Mouse (Mus musculus): ENCODE data around the gene Hsf2bp. TPM values are rescaled to one million over a fixed set of nuclear protein-coding genes. Genes with fewer than 3 reads are reported as not detected.

Hsf2bp gene
- polyA plus RNA-seq, 2 experiments, result 0.59 to 0.74 TPM

DNA sequence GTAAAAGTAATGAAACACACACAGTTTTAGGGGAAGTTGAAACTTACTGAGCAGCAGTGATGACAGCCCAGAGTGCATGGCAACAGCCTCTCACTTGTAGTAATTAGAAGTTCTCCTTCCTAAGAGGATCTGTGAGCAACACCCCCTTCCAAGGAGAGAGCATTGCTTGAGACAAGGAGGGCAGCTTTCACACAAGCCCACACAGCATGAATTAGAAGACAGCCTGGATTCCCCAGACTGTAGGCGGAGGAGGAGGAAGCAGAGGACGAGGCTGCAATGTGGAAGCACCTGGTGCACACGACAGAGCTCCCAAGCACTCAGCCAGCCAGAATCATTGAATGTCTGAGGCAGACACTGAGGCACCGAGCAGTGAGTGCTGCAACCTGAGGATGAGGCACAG, 39.8 kb downstream of the Hsf2bp start:
- Histone ChIP-seq H3K27me3 (ENCODE audit: control insufficient read depth, insufficient read depth, low read length) (no peaks in the 10 kb centered on the region), H3K4me1 (ENCODE audit: control insufficient read depth, insufficient read depth, low read length) (no peaks in the 10 kb centered on the region), H3K36me3 (ENCODE audit: control insufficient read depth, insufficient read depth, low read length) (no peaks in the 10 kb centered on the region), H3K9ac (ENCODE audit: low read depth, low read length, severe bottlenecking) (no peak overlapping the region), H3K4me2 (replicated peaks; ENCODE audit: low read depth, low read length, severe bottlenecking) (no peak overlapping the region), H3K4me3 (replicated peaks; ENCODE audit: low read length) (no peak overlapping the region), H3K27ac (replicated peaks; ENCODE audit: low read depth, low read length) (no peak overlapping the region), H3K9me3 (ENCODE audit: control insufficient read depth, low read length) (no peaks in the 10 kb centered on the region)
- 58% methylated on average over 4 of the region's 4 CpGs for WGBS
- ATAC-seq (ENCODE audit: low FRiP score, low read depth) (no peak), DNase-seq (ENCODE audit: low spot score) (no peak)
- TF ChIP-seq POLR2A (IDR thresholded peaks at IDR 0.05; ENCODE audit: borderline replicate concordance, extremely low read depth, insufficient read depth, insufficient read length), result no peak

DNA sequence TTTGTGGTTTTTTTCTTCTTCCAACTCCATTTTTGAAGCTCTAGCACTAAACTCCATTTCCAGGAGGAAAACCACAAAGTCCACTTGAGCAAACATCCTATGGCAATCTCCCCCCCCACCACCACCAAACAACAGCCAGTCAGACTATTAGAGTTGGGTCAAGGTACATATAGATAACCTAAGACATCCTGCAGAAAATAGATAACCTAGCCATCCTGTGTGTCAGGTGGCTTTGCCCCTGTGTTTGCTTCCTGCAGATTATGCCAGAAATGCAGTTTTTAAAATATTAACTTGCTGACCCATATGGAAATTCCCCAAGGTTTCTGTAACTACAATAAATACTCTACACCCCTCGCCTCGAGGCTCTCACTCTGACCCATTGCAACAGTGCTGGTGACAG, 40.4 kb downstream of the Hsf2bp start:
- Histone ChIP-seq H3K4me2 (replicated peaks; ENCODE audit: low read depth, low read length, severe bottlenecking) (no peak overlapping the region), H3K4me3 (replicated peaks; ENCODE audit: low read length) (no peak overlapping the region), H3K27ac (replicated peaks; ENCODE audit: low read depth, low read length) (no peak overlapping the region), H3K9ac (ENCODE audit: low read depth, low read length, severe bottlenecking) (no peak overlapping the region), H3K36me3 (ENCODE audit: control insufficient read depth, insufficient read depth, low read length) (no peaks in the 10 kb centered on the region), H3K27me3 (ENCODE audit: control insufficient read depth, insufficient read depth, low read length) (no peaks in the 10 kb centered on the region), H3K4me1 (ENCODE audit: control insufficient read depth, insufficient read depth, low read length) (no peaks in the 10 kb centered on the region), H3K9me3 (ENCODE audit: control insufficient read depth, low read length) (no peaks in the 10 kb centered on the region)
- no peak for TF ChIP-seq POLR2A (IDR thresholded peaks at IDR 0.05; ENCODE audit: borderline replicate concordance, extremely low read depth, insufficient read depth, insufficient read length)
- ATAC-seq (ENCODE audit: low FRiP score, low read depth) (no peak), DNase-seq (ENCODE audit: low spot score) (no peak)
- 78% methylated on average over 2 of the region's 2 CpGs for WGBS

DNA sequence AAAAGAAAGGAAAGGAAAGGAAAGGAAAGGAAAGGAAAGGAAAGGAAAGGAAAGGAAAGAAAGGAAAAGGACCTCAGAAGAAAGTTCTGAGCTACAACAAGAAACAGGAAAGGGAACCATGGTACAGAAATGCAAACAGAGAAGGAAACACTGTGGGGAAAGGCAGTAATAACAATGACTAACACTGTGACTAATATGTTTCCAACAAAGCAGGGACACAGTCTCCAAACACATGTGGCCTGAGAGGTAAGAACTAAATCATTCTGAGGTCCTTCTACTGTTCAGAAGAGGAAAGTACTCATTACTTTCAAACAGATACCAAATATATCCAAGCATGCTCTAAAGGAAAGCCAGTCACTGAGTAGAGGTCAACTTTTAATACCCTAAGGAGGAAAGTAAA, 42.0 kb downstream of the Hsf2bp start:
- TF ChIP-seq POLR2A (IDR thresholded peaks at IDR 0.05; ENCODE audit: borderline replicate concordance, extremely low read depth, insufficient read depth, insufficient read length), result no peak
- ATAC-seq (ENCODE audit: low FRiP score, low read depth) (no peak), DNase-seq (ENCODE audit: low spot score) (no peak)
- H3K4me3 ChIP-seq (replicated peaks; ENCODE audit: low read length), result no peak overlapping the region
- H3K27ac ChIP-seq (replicated peaks; ENCODE audit: low read depth, low read length), result no peak overlapping the region
- no peaks in the 10 kb centered on the region for H3K4me1 ChIP-seq (ENCODE audit: control insufficient read depth, insufficient read depth, low read length)
- H3K27me3 ChIP-seq (ENCODE audit: control insufficient read depth, insufficient read depth, low read length), result no peaks in the 10 kb centered on the region
- no peaks in the 10 kb centered on the region for H3K36me3 ChIP-seq (ENCODE audit: control insufficient read depth, insufficient read depth, low read length)
- no peak overlapping the region for H3K4me2 ChIP-seq (replicated peaks; ENCODE audit: low read depth, low read length, severe bottlenecking)
- no peak overlapping the region for H3K9ac ChIP-seq (ENCODE audit: low read depth, low read length, severe bottlenecking)
- no peaks in the 10 kb centered on the region for H3K9me3 ChIP-seq (ENCODE audit: control insufficient read depth, low read length)

DNA sequence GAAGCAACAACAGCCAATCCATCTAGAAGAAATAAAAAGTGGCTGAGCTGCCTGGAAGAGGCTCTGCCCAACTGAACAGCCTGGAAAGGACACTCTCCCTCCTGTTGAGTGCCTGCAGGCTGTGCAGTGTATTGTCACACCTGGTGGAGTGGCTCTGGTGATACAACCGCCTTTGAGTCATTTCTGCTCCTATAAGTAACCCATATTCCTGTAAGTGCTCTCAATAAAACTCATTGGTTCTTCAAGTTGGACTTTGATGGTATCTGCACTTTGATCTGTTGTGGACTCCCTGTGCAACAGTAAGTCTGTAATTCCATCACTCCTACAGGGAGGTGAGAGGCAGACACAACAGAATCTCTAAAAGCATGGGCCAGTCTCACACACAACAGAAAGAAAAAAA, 42.8 kb downstream of the Hsf2bp start:
- no peak overlapping the region for H3K9ac ChIP-seq (ENCODE audit: low read depth, low read length, severe bottlenecking)
- TF ChIP-seq POLR2A (IDR thresholded peaks at IDR 0.05; ENCODE audit: borderline replicate concordance, extremely low read depth, insufficient read depth, insufficient read length), result no peak
- no peak overlapping the region for H3K27ac ChIP-seq (replicated peaks; ENCODE audit: low read depth, low read length)
- no peaks in the 10 kb centered on the region for H3K4me1 ChIP-seq (ENCODE audit: control insufficient read depth, insufficient read depth, low read length)
- H3K9me3 ChIP-seq (ENCODE audit: control insufficient read depth, low read length), result no peaks in the 10 kb centered on the region
- WGBS, result 52% methylated on average over 1 of the region's 1 CpGs
- H3K36me3 ChIP-seq (ENCODE audit: control insufficient read depth, insufficient read depth, low read length), result no peaks in the 10 kb centered on the region
- H3K4me3 ChIP-seq (replicated peaks; ENCODE audit: low read length), result no peak overlapping the region
- ATAC-seq (ENCODE audit: low FRiP score, low read depth) (no peak), DNase-seq (ENCODE audit: low spot score) (no peak)
- H3K4me2 ChIP-seq (replicated peaks; ENCODE audit: low read depth, low read length, severe bottlenecking), result no peak overlapping the region
- no peaks in the 10 kb centered on the region for H3K27me3 ChIP-seq (ENCODE audit: control insufficient read depth, insufficient read depth, low read length)

DNA sequence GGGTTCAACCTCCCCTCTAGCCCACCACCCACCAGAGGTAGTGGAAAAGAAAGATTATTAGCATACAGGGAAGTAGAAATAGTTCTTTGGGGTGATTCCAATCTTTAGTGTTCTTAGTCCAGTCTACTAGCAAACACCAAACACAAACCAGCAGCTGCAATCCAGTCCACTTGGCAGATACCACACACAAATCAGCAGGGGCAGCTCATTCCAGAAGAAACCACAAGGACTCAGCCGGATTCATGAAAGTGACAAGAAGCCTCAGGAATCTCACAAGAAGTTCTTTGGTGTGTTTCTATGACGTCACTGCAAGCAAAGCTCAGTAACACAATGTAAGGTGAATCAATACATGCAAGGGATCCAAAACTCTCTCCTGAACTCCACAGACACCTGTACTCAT, 44.1 kb downstream of the Hsf2bp start:
- no peaks in the 10 kb centered on the region for H3K36me3 ChIP-seq (ENCODE audit: control insufficient read depth, insufficient read depth, low read length)
- no peak overlapping the region for H3K9ac ChIP-seq (ENCODE audit: low read depth, low read length, severe bottlenecking)
- no peaks in the 10 kb centered on the region for H3K4me1 ChIP-seq (ENCODE audit: control insufficient read depth, insufficient read depth, low read length)
- WGBS, result 73% methylated on average over 2 of the region's 2 CpGs
- no peak for TF ChIP-seq POLR2A (IDR thresholded peaks at IDR 0.05; ENCODE audit: borderline replicate concordance, extremely low read depth, insufficient read depth, insufficient read length)
- no peak overlapping the region for H3K4me2 ChIP-seq (replicated peaks; ENCODE audit: low read depth, low read length, severe bottlenecking)
- no peak for ATAC-seq (ENCODE audit: low FRiP score, low read depth)
- no peak overlapping the region for H3K27ac ChIP-seq (replicated peaks; ENCODE audit: low read depth, low read length)
- H3K4me3 ChIP-seq (replicated peaks; ENCODE audit: low read length), result no peak overlapping the region
- no peak for DNase-seq (ENCODE audit: low spot score)
- H3K27me3 ChIP-seq (ENCODE audit: control insufficient read depth, insufficient read depth, low read length), result no peaks in the 10 kb centered on the region
- H3K9me3 ChIP-seq (ENCODE audit: control insufficient read depth, low read length), result no peaks in the 10 kb centered on the region

DNA sequence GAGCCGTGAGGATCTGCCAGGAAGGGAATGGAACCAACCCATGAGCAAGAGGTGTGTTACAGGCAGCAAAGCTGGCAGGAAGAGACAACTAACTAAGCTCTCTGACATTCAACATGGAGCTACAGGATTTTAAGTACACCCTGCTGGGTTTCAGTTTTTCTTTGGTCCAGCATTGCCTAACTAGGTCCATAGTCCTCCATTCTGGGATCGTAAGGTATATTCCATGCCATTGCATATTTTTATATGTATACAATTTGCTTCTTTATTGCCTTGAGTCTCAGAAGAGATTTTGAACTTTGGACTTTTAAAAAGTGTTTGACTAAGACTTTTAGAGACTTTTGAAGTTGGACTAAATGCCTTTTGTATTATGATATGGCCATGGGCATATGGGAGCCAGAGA, 47.1 kb downstream of the Hsf2bp start:
- Histone ChIP-seq H3K9ac (ENCODE audit: low read depth, low read length, severe bottlenecking) (no peak overlapping the region), H3K4me2 (replicated peaks; ENCODE audit: low read depth, low read length, severe bottlenecking) (no peak overlapping the region), H3K4me3 (replicated peaks; ENCODE audit: low read length) (no peak overlapping the region), H3K36me3 (ENCODE audit: control insufficient read depth, insufficient read depth, low read length) (no peaks in the 10 kb centered on the region), H3K9me3 (ENCODE audit: control insufficient read depth, low read length) (no peaks in the 10 kb centered on the region), H3K27ac (replicated peaks; ENCODE audit: low read depth, low read length) (no peak overlapping the region), H3K4me1 (ENCODE audit: control insufficient read depth, insufficient read depth, low read length) (no peaks in the 10 kb centered on the region), H3K27me3 (ENCODE audit: control insufficient read depth, insufficient read depth, low read length) (no peaks in the 10 kb centered on the region)
- ATAC-seq (ENCODE audit: low FRiP score, low read depth) (no peak), DNase-seq (ENCODE audit: low spot score) (no peak)
- TF ChIP-seq POLR2A (IDR thresholded peaks at IDR 0.05; ENCODE audit: borderline replicate concordance, extremely low read depth, insufficient read depth, insufficient read length), result no peak
- 72% methylated on average over 2 of the region's 2 CpGs for WGBS

Data from limb, embryonic 14.5 days (tissue).